Mouse (Mus musculus) hindbrain, embryonic 15.5 days (tissue): ENCODE measurements around the gene Cyb561. TPM values are rescaled to one million over a fixed set of nuclear protein-coding genes. Genes with fewer than 3 reads are reported as not detected.

ENCODE experiments used
- ATAC-seq: fragments of 200-750 bp; cut with Nextera tagmentation; 2 replicates; pipeline ENCODE4 v1.8.0; 2017; ENCODE audit warnings: low read depth, moderate number of reproducible peaks, moderate TSS enrichment; ENCODE audit not compliant: low FRiP score
- H3K27ac ChIP-seq: fragments of 300-500 bp; sonication (generic); replicated peaks from 2 replicates; pipeline ENCODE4 v1.5.1; 2015; ENCODE audit warnings: mild to moderate bottlenecking, inconsistent platforms
- H3K27me3 ChIP-seq: fragments of 300-500 bp; sonication (generic); 2 replicates; pipeline ENCODE4 v1.6.1; 2015; ENCODE audit warnings: control low read depth, inconsistent platforms
- H3K36me3 ChIP-seq: fragments of 300-500 bp; sonication (generic); 2 replicates; pipeline ENCODE4 v1.6.1; 2015; ENCODE audit warnings: control low read depth, inconsistent platforms
- H3K4me1 ChIP-seq: fragments of 300-500 bp; sonication (generic); replicated peaks from 2 replicates; pipeline ENCODE4 v1.6.1; 2015; ENCODE audit warnings: control low read depth, inconsistent platforms
- H3K4me2 ChIP-seq: fragments of 300-500 bp; sonication (generic); 2 replicates; pipeline ENCODE4 v1.6.1; 2015; ENCODE audit warnings: moderate library complexity, mild to moderate bottlenecking, inconsistent platforms
- H3K4me3 ChIP-seq: fragments of 300-500 bp; sonication (generic); 2 replicates; pipeline ENCODE4 v1.5.1; 2015; ENCODE audit warnings: mild to moderate bottlenecking, inconsistent platforms
- H3K9ac ChIP-seq: fragments of 300-500 bp; sonication (generic); 2 replicates; pipeline ENCODE4 v1.6.1; 2015; ENCODE audit warnings: inconsistent platforms
- H3K9me3 ChIP-seq: fragments of 300-500 bp; sonication (generic); 2 replicates; pipeline ENCODE4 v1.6.1; 2016; ENCODE audit warnings: control low read depth, inconsistent platforms
- WGBS: fragments of 180-500 bp; shearing (Covaris S2); methylation state at CpG from one replicate; pipeline ENCODE4 v1.1.7; 2015; 5-methylcytosine and 5-hydroxymethylcytosine counted together
- polyA plus RNA-seq: library from polyadenylated mRNA; unstranded; fragments of >200 nt; fragmentation: Nextera tagmentation; extraction: Ambion mirVana; gene quantifications from 2 replicates; pipeline ENCODE4 v1.2.1, GENCODE M21; 2015

Cyb561 gene
- polyA plus RNA-seq, 1 experiment from 2014 or later, result 58.4 TPM

- 40% methylated on average over 6 of the region's 6 CpGs for WGBS
- Histone ChIP-seq H3K36me3 (peaks cover 3% of the 10 kb centered on the region), H3K9ac (no peak overlapping the region), H3K27ac (no peak overlapping the region), H3K27me3 (no peaks in the 10 kb centered on the region), H3K4me3 (no peak overlapping the region), H3K4me2 (no peak overlapping the region), H3K4me1 (0 out of 2 replicates have a peak, but pooled peaks cover 2% of the 10 kb centered on the region), H3K9me3 (no peaks in the 10 kb centered on the region)
- ATAC-seq, result no peak
Measured at GRCm38 (mm10) chr11:105934816-105935215, 18.3 kb downstream of the Cyb561 start.

DNA sequence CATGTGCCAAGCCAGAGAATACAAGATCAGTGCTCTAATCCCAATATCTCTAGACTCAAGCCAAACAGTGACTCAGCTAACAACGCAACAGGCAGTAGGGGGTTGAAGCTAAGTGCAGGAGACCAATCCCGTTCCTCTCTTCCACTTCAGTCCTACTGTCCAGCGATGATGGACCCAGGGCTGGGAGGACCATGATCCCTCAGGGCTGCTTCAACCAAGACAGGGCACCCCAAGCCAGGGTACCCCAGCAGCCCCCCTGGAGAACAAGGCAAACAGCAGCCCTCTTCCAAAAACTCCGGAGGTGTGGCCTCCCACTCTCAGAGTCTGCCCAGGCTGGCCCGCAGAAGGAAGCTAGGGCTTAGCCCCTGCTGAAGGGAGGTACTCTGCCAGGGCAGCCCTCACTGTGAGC is 18.8 kb downstream of the Cyb561 start:
- WGBS, result 77% methylated on average over 5 of the region's 5 CpGs

GRCm38 (mm10) chr11:105933746-105934145 is 19.4 kb downstream of the Cyb561 start:
- H3K27me3 ChIP-seq, result no peaks in the 10 kb centered on the region
- H3K9me3 ChIP-seq, result no peaks in the 10 kb centered on the region
- no peak for ATAC-seq
- H3K4me1 ChIP-seq, result 0 out of 2 replicates have a peak, but pooled peaks cover 2% of the 10 kb centered on the region
- no peak overlapping the region for H3K27ac ChIP-seq
- WGBS, result 89% methylated on average over 8 of the region's 8 CpGs
- H3K36me3 ChIP-seq, result peaks cover 3% of the 10 kb centered on the region
- no peak overlapping the region for H3K4me3 ChIP-seq
- H3K4me2 ChIP-seq, result no peak overlapping the region
- H3K9ac ChIP-seq, result no peak overlapping the region

More for the DNA sequence above, 18.8 kb downstream of the Cyb561 start:
- Histone ChIP-seq H3K27me3 (no peaks in the 10 kb centered on the region), H3K36me3 (peaks cover 3% of the 10 kb centered on the region), H3K27ac (no peak overlapping the region), H3K4me3 (no peak overlapping the region), H3K9me3 (no peaks in the 10 kb centered on the region), H3K4me2 (no peak overlapping the region), H3K9ac (no peak overlapping the region), H3K4me1 (0 out of 2 replicates have a peak, but pooled peaks cover 2% of the 10 kb centered on the region)
- ATAC-seq, result no peak

DNA sequence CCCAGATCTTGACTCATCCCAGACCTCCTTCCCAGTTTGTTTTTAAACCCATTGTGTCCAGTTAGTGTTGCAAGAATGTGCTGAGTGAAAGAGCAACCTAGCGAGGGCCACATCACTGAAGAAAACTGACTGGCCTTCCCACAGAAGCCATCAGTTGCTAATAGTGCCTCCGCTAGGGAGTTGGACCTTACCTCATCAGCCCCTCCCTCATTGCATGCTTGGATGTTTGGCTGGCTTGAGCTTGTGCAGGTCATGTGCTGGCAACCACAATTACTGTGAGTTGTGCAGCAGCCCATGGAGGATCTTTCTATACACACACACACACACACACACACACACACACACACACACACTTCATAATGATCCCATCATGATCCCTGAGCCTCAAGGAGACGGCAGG is 21.8 kb downstream of the Cyb561 start:
- no peak overlapping the region for H3K27ac ChIP-seq
- WGBS, result 87% methylated on average over 3 of the region's 3 CpGs
- peaks cover 3% of the 10 kb centered on the region for H3K36me3 ChIP-seq
- H3K27me3 ChIP-seq, result no peaks in the 10 kb centered on the region
- H3K9me3 ChIP-seq, result no peaks in the 10 kb centered on the region
- no peak overlapping the region for H3K4me3 ChIP-seq
- no peak overlapping the region for H3K4me2 ChIP-seq
- H3K9ac ChIP-seq, result no peak overlapping the region
- peaks cover 3% of the 10 kb centered on the region for H3K4me1 ChIP-seq
- ATAC-seq, result no peak

DNA sequence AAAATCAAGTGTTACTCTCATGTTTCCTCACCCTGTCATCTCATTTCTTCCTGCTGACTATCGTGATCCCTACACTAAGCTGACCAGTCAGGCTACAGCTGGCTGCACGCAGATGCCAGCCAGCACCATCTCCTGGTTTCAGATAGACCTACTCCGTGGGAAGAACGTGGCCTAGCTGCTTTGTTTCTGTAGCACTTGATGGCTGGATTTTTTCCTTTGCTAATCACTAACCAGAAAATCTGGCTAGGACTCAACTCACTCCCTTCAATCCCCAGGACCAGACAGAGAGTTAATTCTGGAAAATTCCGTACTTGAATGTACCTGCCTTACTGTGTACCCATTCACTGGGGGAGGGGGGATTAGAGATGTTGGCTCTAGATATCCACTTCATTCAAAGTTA is 25.0 kb downstream of the Cyb561 start:
- Histone ChIP-seq H3K9ac (no peak overlapping the region), H3K9me3 (no peaks in the 10 kb centered on the region), H3K27me3 (no peaks in the 10 kb centered on the region), H3K36me3 (peaks cover 12% of the 10 kb centered on the region), H3K4me2 (no peak overlapping the region), H3K4me1 (peaks cover 3% of the 10 kb centered on the region), H3K4me3 (no peak overlapping the region), H3K27ac (no peak overlapping the region)
- ATAC-seq, result no peak
- 65% methylated on average over 5 of the region's 5 CpGs for WGBS

DNA sequence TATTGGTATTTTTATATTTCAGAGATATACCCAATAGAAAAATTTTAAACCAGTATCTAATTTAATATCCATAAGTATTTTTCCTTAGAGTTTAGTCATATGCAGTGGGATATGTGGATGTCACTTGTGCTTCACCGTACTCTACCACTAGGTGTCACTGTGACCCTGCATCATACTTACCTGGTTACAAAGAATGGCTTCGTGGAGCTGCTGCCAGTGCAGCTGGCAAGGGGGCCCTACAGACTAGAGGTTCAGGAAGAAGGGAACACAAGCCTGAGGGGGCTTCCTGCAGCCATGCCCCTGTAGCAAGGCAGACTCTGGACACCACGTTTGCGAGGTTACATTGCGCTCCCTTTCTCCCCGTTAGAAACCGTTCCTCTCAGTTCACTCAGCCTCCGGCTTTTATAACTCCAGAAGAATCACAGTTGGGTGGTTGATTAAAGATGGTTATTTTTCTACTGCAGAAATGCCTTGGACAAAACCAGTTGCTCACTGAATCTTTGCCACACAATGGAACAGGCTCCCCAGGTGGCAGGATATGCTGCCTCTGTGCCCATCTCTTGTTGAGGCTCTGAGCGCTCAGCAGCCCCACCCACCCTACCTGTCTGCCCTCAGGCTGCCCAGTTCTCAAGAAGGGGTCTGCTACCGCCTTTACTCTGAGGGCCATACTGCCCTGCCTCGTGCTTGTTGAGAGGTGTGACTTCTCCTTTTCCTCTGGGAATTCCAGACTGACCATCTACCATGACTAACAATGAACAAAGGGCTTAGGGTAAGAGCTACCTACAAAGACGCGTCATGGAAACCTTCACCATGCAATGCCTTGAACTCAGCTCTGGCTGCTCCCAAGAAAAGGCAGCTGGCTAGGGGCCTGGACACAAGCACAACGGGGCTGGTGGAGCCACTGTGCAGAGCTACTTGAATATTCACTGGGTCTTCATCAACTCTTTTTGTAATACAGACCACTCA is 25.8 kb downstream of the Cyb561 start:
- no peaks in the 10 kb centered on the region for H3K27me3 ChIP-seq
- H3K4me1 ChIP-seq, result peaks cover 3% of the 10 kb centered on the region
- no peaks in the 10 kb centered on the region for H3K9me3 ChIP-seq
- H3K4me3 ChIP-seq, result no peak overlapping the region
- H3K27ac ChIP-seq, result 0 out of 2 replicates have a peak overlapping the region, but pooled peaks have one; percentile 8
- H3K4me2 ChIP-seq, result no peak overlapping the region
- H3K9ac ChIP-seq, result no peak overlapping the region
- WGBS, result 59% methylated on average over 14 of the region's 14 CpGs
- peak; percentile 73 for ATAC-seq
- peaks cover 20% of the 10 kb centered on the region for H3K36me3 ChIP-seq

DNA sequence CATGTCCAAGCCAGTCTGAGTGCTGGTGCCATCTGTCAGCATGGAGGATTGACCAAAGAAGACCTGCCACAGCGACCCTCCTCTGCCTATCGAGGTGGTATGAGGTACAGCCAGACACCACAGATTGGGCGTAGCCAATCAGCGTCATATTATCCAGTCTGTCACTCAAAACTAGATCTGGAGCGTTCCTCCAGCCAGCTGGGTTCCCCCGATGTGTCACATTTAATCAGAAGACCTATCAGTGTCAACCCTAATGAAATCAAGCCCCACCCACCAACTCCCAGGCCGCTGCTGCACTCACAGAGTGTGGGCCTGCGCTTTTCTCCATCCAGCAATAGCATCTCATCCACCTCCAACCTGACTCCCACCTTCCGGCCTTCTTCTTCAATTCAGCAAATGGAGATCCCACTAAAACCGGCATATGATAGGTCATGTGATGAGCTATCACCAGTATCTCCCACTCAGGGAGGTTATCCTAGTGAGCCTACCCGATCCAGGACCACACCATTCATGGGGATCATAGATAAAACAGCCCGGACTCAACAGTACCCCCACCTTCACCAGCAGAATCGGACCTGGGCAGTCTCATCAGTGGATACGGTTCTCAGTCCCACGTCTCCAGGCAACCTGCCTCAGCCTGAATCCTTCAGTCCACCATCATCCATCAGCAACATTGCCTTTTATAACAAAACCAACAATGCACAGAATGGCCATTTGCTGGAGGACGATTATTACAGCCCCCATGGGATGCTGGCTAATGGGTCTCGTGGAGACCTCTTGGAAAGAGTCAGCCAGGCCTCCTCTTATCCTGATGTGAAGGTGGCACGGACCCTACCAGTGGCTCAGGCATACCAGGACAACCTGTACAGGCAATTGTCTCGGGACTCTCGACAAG is 30.1 kb downstream of the Cyb561 start:
- ATAC-seq, result no peak

DNA sequence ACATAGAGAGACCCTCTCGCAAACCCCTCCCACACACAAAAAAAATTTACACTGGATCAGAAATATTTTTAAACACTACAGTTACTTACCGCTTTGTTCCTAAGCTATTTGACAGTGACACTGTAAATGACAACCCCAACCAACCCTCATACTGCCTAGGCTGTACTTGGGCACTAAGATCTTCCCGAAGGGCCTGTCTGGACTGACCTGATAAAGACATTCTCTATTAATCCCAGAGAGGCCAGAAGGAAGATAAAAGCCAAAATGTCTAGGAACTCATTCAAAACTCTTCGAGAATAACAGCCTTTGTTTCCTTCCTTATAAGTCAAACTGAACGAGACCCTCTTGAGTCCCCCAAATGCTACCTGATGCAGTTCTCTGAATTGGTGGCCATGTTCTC is 31.9 kb downstream of the Cyb561 start:
- Histone ChIP-seq H3K9ac (no peak overlapping the region), H3K36me3 (peaks cover 70% of the 10 kb centered on the region), H3K4me1 (no peaks in the 10 kb centered on the region), H3K9me3 (no peaks in the 10 kb centered on the region), H3K27ac (no peak overlapping the region), H3K4me3 (no peak overlapping the region), H3K27me3 (no peaks in the 10 kb centered on the region), H3K4me2 (no peak overlapping the region)
- 96% methylated on average over 5 of the region's 5 CpGs for WGBS
- no peak for ATAC-seq

More for the DNA sequence above, 30.1 kb downstream of the Cyb561 start:
- Histone ChIP-seq H3K36me3 (peaks cover 55% of the 10 kb centered on the region), H3K4me2 (no peak overlapping the region), H3K9ac (no peak overlapping the region), H3K4me1 (peaks cover 3% of the 10 kb centered on the region), H3K27ac (no peak overlapping the region), H3K9me3 (no peaks in the 10 kb centered on the region), H3K4me3 (no peak overlapping the region), H3K27me3 (no peaks in the 10 kb centered on the region)
- WGBS, result 81% methylated on average over 20 of the region's 20 CpGs

DNA sequence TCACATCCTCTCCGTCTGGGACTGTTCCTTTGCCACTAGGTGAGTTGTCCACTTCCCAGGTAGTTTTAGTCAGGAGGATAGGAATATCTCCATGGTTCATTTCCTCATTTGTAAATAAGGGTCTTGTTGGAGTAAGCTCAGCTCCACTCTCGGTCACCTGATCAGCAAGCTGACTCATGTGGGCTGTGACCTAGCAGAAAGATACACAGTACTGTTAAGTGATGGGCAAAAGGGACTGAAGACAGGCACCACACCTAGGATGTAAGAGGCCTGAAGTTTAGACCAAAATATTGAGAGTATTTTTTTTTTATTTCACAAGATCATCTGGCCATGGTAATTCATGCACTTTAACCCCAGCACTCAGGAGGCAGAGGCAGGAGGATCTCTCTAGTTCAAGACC is 32.3 kb downstream of the Cyb561 start:
- Histone ChIP-seq H3K27me3 (no peaks in the 10 kb centered on the region), H3K9ac (no peak overlapping the region), H3K4me1 (no peaks in the 10 kb centered on the region), H3K9me3 (no peaks in the 10 kb centered on the region), H3K4me2 (no peak overlapping the region), H3K36me3 (peaks cover 73% of the 10 kb centered on the region), H3K27ac (no peak overlapping the region), H3K4me3 (no peak overlapping the region)
- WGBS, result 95% methylated on average over 2 of the region's 2 CpGs
- ATAC-seq, result no peak

DNA sequence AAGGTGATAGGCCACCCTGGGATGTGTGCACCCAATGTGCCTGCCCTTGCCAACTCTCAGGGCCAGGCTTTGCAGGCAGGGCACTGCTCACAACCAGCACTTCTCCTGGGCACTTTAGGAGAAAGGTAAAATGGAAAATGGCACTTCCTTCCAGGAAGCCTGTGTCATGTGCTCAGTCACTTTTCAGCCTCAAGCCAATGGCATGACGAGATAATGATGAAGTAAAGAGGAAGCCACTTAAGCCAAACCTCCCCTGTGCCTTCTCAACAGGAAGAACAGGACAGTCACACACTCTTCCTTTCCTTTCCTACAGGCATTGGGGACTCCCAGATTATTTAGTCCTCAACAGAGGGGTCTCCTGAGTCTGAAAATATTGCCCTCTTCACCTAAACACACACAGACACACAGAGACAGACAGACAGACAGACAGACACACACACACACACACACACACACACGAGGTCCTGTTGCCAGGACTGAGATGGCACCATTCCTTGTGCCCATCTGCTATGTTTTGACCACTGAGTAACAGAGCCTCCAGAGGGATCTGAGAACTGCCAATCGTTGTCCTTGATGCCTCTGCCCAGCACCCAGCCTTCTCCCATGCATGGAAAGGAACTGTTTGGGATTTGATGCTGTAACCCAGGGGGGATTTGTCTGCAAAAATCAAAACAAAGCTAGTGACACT is 32.9 kb downstream of the Cyb561 start:
- Histone ChIP-seq H3K27ac (no peak overlapping the region), H3K4me2 (no peak overlapping the region), H3K4me1 (no peaks in the 10 kb centered on the region), H3K9me3 (no peaks in the 10 kb centered on the region), H3K4me3 (no peak overlapping the region), H3K9ac (no peak overlapping the region), H3K27me3 (no peaks in the 10 kb centered on the region), H3K36me3 (peaks cover 75% of the 10 kb centered on the region)
- no peak for ATAC-seq
- 85% methylated on average over 3 of the region's 3 CpGs for WGBS

- 52% methylated on average over 5 of the region's 5 CpGs for WGBS
- no peak overlapping the region for H3K4me2 ChIP-seq
- ATAC-seq, result no peak
- no peaks in the 10 kb centered on the region for H3K9me3 ChIP-seq
- H3K36me3 ChIP-seq, result peaks cover 66% of the 10 kb centered on the region
- no peaks in the 10 kb centered on the region for H3K27me3 ChIP-seq
- no peak overlapping the region for H3K9ac ChIP-seq
- H3K27ac ChIP-seq, result no peak overlapping the region
- H3K4me3 ChIP-seq, result no peak overlapping the region
- H3K4me1 ChIP-seq, result no peaks in the 10 kb centered on the region
Measured at GRCm38 (mm10) chr11:105913580-105913979, 39.6 kb downstream of the Cyb561 start.
